Mouse (Mus musculus): ENCODE measurements around the gene Asb6. TPM values are rescaled to one million over a fixed set of nuclear protein-coding genes. Genes with fewer than 3 reads are reported as not detected.

Asb6 gene
- total RNA-seq, 2 experiments from 2014 or later = 7.9 to 9.0 TPM

GRCm38 (mm10) chr2:30836238-30836990, 6.3 kb upstream of the Asb6 start:
- intact Hi-C loops (cut with DNase I) = no loop called here
- no peak for DNase-seq

GRCm38 (mm10) chr2:30834373-30835022, 4.4 kb upstream of the Asb6 start, which contains the start of gene Prrx2:
Prrx2 (plus strand) TSS chr2:30834972.
- intact Hi-C loops (cut with DNase I) = loop anchor here (5.0 kb wide), 1 partner anchor 98 kb away; no protein-coding TSS in a partner anchor
- no peak for DNase-seq

GRCm38 (mm10) chr2:30833644-30834043, 3.5 kb upstream of the Asb6 start:
- intact Hi-C loops (cut with DNase I) = loop anchor here (5.0 kb wide), 1 partner anchor 99 kb away; no protein-coding TSS in a partner anchor
- DNase-seq = no peak

- peak; percentile 26 to 44 for DNase-seq
- intact Hi-C loops (cut with DNase I) = no loop called here
These were observed 818 bp downstream of the Asb6 start for GRCm38 (mm10) chr2:30829315-30829714.

GRCm38 (mm10) chr2:30827749-30828475, 2.2 kb downstream of the Asb6 start:
- intact Hi-C loops (cut with DNase I) = loop anchor here (2.0 kb wide), 1 partner anchor 19 kb away; no protein-coding TSS in a partner anchor
- DNase-seq = peak; percentile 96 to 99

- peak; percentile 29 to 42 for DNase-seq
- intact Hi-C loops (cut with DNase I) = loop anchor here (2.0 kb wide), 1 partner anchor 18 kb away; no protein-coding TSS in a partner anchor
These were observed 3.0 kb downstream of the Asb6 start for GRCm38 (mm10) chr2:30826825-30827748.

- intact Hi-C loops (cut with DNase I) = no loop called here
- peak; percentile 47 to 72 for DNase-seq
These were observed 6.6 kb downstream of the Asb6 start for GRCm38 (mm10) chr2:30823385-30824153.

GRCm38 (mm10) chr2:30822460-30822859, 7.7 kb downstream of the Asb6 start:
- intact Hi-C loops (cut with DNase I) = no loop called here
- no peak for DNase-seq

GRCm38 (mm10) chr2:30821073-30821472, 9.1 kb downstream of the Asb6 start:
- no peak for DNase-seq
- intact Hi-C loops (cut with DNase I) = no loop called here

GRCm38 (mm10) chr2:30819873-30820272, 10.3 kb downstream of the Asb6 start:
- intact Hi-C loops (cut with DNase I) = no loop called here
- DNase-seq = no peak

GRCm38 (mm10) chr2:30816383-30816782, 13.8 kb downstream of the Asb6 start:
- DNase-seq = no peak
- intact Hi-C loops (cut with DNase I) = no loop called here

GRCm38 (mm10) chr2:30810573-30810972, 19.6 kb downstream of the Asb6 start:
- intact Hi-C loops (cut with DNase I) = no loop called here
- DNase-seq = no peak

GRCm38 (mm10) chr2:30809503-30809902, 20.6 kb downstream of the Asb6 start:
- DNase-seq = no peak
- intact Hi-C loops (cut with DNase I) = loop anchor here (2.0 kb wide), 1 partner anchor 17 kb away; no protein-coding TSS in a partner anchor

GRCm38 (mm10) chr2:30808296-30808655, 21.9 kb downstream of the Asb6 start:
- intact Hi-C loops (cut with DNase I) = loop anchor here (2.0 kb wide), 1 partner anchor 19 kb away; no protein-coding TSS in a partner anchor
- peak in 1 of 2 experiments; percentile 43 for DNase-seq

- peak; percentile 99 for DNase-seq
- intact Hi-C loops (cut with DNase I) = loop anchor here (2.0 kb wide), 1 partner anchor 19 kb away; no protein-coding TSS in a partner anchor
These were observed 22.4 kb downstream of the Asb6 start, which contains the start of gene Ntmt1 for GRCm38 (mm10) chr2:30807648-30808295. Ntmt1 (plus strand) TSS chr2:30807826.

- intact Hi-C loops (cut with DNase I) = no loop called here
- no peak for DNase-seq
These were observed 22.9 kb downstream of the Asb6 start for GRCm38 (mm10) chr2:30807147-30807647.

GRCm38 (mm10) chr2:30805983-30806382, 24.1 kb downstream of the Asb6 start:
- DNase-seq = no peak
- intact Hi-C loops (cut with DNase I) = no loop called here

GRCm38 (mm10) chr2:30803604-30804003, 26.5 kb downstream of the Asb6 start, which contains the start of gene 1700001O22Rik:
1700001O22Rik (minus strand) TSS chr2:30803661.
- intact Hi-C loops (cut with DNase I) = no loop called here
- DNase-seq = no peak
